Mouse (Mus musculus): ENCODE results near the gene Lsamp.

DNA sequence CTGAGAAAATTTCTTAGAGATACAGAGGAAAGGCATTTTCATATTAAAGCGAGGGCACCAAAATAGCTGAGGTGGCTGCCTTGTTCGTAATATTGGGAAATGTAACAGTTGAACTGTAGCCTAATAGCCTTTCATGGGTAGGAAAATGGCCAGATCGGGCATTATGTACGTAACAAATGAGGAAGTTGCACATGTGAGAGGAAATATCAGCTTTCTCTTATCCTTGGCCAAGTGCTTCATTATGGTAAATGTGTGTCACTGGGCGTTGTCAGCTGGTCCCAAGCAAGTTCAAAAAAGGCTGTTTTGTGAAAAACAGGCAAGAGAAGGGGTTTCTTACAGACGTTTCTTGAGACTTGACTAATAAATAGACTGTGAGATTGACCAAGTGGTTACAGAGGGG, 2195.9 kb downstream of the Lsamp start:
- TF ChIP-seq CTCF (IDR thresholded peaks at IDR 0.05; ENCODE audit: low read depth) (no peak), EP300 (IDR thresholded peaks at IDR 0.05; ENCODE audit: low read depth) (no peak)
